Mouse (Mus musculus) heart, postnatal 0 days (tissue): ENCODE results near the gene Krt23. TPM values are rescaled to one million over a fixed set of nuclear protein-coding genes. Genes with fewer than 3 reads are reported as not detected.
A peak's percentile ranks its signal among the peaks of the same experiment; 100 is the strongest.

Source experiments
- ATAC-seq: fragments of 200-750 bp; cut with Nextera tagmentation; 2 replicates; pipeline ENCODE4 v1.8.0; 2017; ENCODE audit warnings: low read depth, moderate number of reproducible peaks, moderate library complexity; ENCODE audit not compliant: insufficient read depth
- DNase-seq: peaks from one replicate; pipeline ENCODE4 v3.0.0-alpha.2; 2016; ENCODE audit warnings: low spot score
- H3K27ac ChIP-seq: fragments of 300-500 bp; sonication (generic); 2 replicates; pipeline ENCODE4 v1.5.1; 2014; ENCODE audit warnings: low read depth, mild to moderate bottlenecking
- H3K27me3 ChIP-seq: fragments of 300-500 bp; sonication (generic); 2 replicates; pipeline ENCODE4 v1.6.1; 2014; ENCODE audit warnings: low read length, mixed read lengths; ENCODE audit not compliant: control insufficient read depth, insufficient read depth
- H3K36me3 ChIP-seq: fragments of 300-500 bp; sonication (generic); replicated peaks from 2 replicates; pipeline ENCODE4 v1.6.1; 2014; ENCODE audit warnings: low read length, mixed read lengths; ENCODE audit not compliant: control insufficient read depth, insufficient read depth
- H3K4me1 ChIP-seq: fragments of 300-500 bp; sonication (generic); 2 replicates; pipeline ENCODE4 v1.6.1; 2014; ENCODE audit warnings: antibody characterized with exemption; ENCODE audit not compliant: control insufficient read depth, insufficient read depth
- H3K4me2 ChIP-seq: fragments of 300-500 bp; sonication (generic); 2 replicates; pipeline ENCODE4 v1.6.1; 2014; ENCODE audit warnings: low read depth, mild to moderate bottlenecking, low read length, moderate library complexity
- H3K4me3 ChIP-seq: fragments of 300-500 bp; sonication (generic); 2 replicates; pipeline ENCODE4 v1.5.1; 2014; ENCODE audit warnings: low read depth, low read length
- H3K9ac ChIP-seq: fragments of 300-500 bp; sonication (generic); replicated peaks from 2 replicates; pipeline ENCODE4 v1.6.1; 2014; ENCODE audit warnings: low read depth, low read length, mixed read lengths
- H3K9me3 ChIP-seq: fragments of 300-500 bp; sonication (generic); replicated peaks from 2 replicates; pipeline ENCODE4 v1.6.1; 2016; ENCODE audit warnings: low read length; ENCODE audit not compliant: control insufficient read depth
- CTCF ChIP-seq: IDR thresholded peaks from 2 replicates; pipeline ENCODE4 v1.5.1; 2016; ENCODE audit warnings: antibody characterized with exemption, control low read depth, low read depth
- EP300 ChIP-seq: IDR thresholded peaks from 2 replicates; pipeline ENCODE4 v1.6.1; 2016; ENCODE audit warnings: antibody characterized with exemption, low read depth
- WGBS: fragments of 180-500 bp; shearing (Covaris S2); extraction: QIAGEN DNeasy Blood & Tissue Kit; methylation state at CpG from one replicate; pipeline ENCODE4 v1.1.7; 2014; 5-methylcytosine and 5-hydroxymethylcytosine counted together
- polyA plus RNA-seq: library from polyadenylated mRNA; unstranded; fragments of >200 nt; fragmentation: Nextera tagmentation; extraction: Ambion mirVana; gene quantifications from 2 replicates; pipeline ENCODE4 v1.2.1, GENCODE M21; 2015
- total RNA-seq: library from RNA; depleted of rRNA; stranded (reverse); fragments of >200 nt; gene quantifications from 2 replicates; pipeline ENCODE4 v1.2.3, GENCODE M21; 2014; ENCODE audit warnings: low replicate concordance; rRNA removed

Krt23 gene
- total and polyA plus RNA-seq, 2 experiments from 2014 or later: 0.07 TPM; not detected in 1

DNA sequence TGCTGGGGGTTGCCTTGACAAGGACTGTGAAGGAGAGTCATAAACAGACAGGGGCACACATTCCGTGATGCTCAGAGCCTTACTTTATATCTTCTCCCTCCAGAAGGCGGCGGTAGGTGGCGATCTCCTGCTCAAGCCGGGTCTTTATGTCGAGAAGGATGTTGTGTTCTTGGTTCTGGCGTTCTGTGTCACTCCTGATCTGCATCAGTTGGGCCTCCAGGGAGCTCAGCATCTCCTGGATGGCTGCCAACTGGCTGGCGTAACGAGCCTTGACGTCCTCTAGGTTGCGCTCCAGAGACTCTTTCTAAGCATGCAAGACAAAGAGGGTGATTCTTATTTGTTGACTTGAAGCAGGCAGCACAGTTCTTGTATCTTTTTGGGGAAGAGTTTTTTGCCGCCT is 62.3 kb downstream of the Krt23 start:
- ATAC-seq: no peak
- H3K4me2 ChIP-seq: no peak overlapping the region
- no peak overlapping the region for H3K9ac ChIP-seq
- no peak overlapping the region for H3K4me3 ChIP-seq
- no peaks in the 10 kb centered on the region for H3K36me3 ChIP-seq
- no peak overlapping the region for H3K27ac ChIP-seq
- H3K9me3 ChIP-seq: no peaks in the 10 kb centered on the region
- DNase-seq: peak; percentile 29
- WGBS: 37% methylated on average over 12 of the region's 12 CpGs
- TF ChIP-seq EP300: no peak
- no peak for TF ChIP-seq CTCF
- no peaks in the 10 kb centered on the region for H3K4me1 ChIP-seq
- no peaks in the 10 kb centered on the region for H3K27me3 ChIP-seq

Other genes starting within 250 kb of the Krt23 start
Only the 30 nearest of the 31 such genes appear.
- not detected in 2 replicates for gene Krt24, start 207.9 kb downstream of the Krt23 start, total RNA-seq
- not detected in 2 replicates for gene Krt24, start 207.9 kb downstream of the Krt23 start, polyA plus RNA-seq
- not detected in 2 replicates for gene Krt25, start 170.2 kb downstream of the Krt23 start, total RNA-seq
- 0.07 and 0.12 TPM in 2 replicates for gene Krt25, start 170.2 kb downstream of the Krt23 start, polyA plus RNA-seq
- gene Krt26, start 155.2 kb downstream of the Krt23 start, total RNA-seq: not detected in 2 replicates
- gene Krt26, start 155.2 kb downstream of the Krt23 start, polyA plus RNA-seq: not detected in 2 replicates
- not detected in 2 replicates for gene Krt27, start 142.0 kb downstream of the Krt23 start, total RNA-seq
- gene Krt27, start 142.0 kb downstream of the Krt23 start, polyA plus RNA-seq: not detected in 2 replicates
- 3.1 TPM in 1 of 2 replicates, not detected in the other for gene Krt28, start 118.2 kb downstream of the Krt23 start, total RNA-seq
- gene Krt28, start 118.2 kb downstream of the Krt23 start, polyA plus RNA-seq: 0.10 and 0.14 TPM in 2 replicates
- gene Krt10, start 103.8 kb downstream of the Krt23 start, total RNA-seq: 0.31 and 0.84 TPM in 2 replicates
- gene Krt10, start 103.8 kb downstream of the Krt23 start, polyA plus RNA-seq: 20.4 and 22.6 TPM in 2 replicates
- not detected in 2 replicates for gene Krt12, start 70.9 kb downstream of the Krt23 start, total RNA-seq
- gene Krt12, start 70.9 kb downstream of the Krt23 start, polyA plus RNA-seq: not detected in 2 replicates
- not detected in 2 replicates for gene Krt20, start 55.0 kb downstream of the Krt23 start, total RNA-seq
- 0.26 and 0.38 TPM in 2 replicates for gene Krt20, start 55.0 kb downstream of the Krt23 start, polyA plus RNA-seq
- gene Krt39, start 28.2 kb upstream of the Krt23 start, total RNA-seq: not detected in 2 replicates
- not detected in 2 replicates for gene Krt39, start 28.2 kb upstream of the Krt23 start, polyA plus RNA-seq
- not detected in 2 replicates for gene Krt40, start 50.0 kb upstream of the Krt23 start, total RNA-seq
- not detected in 2 replicates for gene Krt40, start 50.0 kb upstream of the Krt23 start, polyA plus RNA-seq
- not detected in 2 replicates for gene Krtap3-3, start 57.7 kb upstream of the Krt23 start, total RNA-seq
- gene Krtap3-3, start 57.7 kb upstream of the Krt23 start, polyA plus RNA-seq: not detected in 2 replicates
- gene Krtap3-2, start 63.7 kb upstream of the Krt23 start, total RNA-seq: not detected in 2 replicates
- not detected in 2 replicates for gene Krtap3-2, start 63.7 kb upstream of the Krt23 start, polyA plus RNA-seq
- not detected in 2 replicates for gene Gm11939, start 66.3 kb upstream of the Krt23 start, total RNA-seq
- gene Gm11939, start 66.3 kb upstream of the Krt23 start, polyA plus RNA-seq: not detected in 2 replicates
- gene Krtap3-1, start 73.5 kb upstream of the Krt23 start, total RNA-seq: not detected in 2 replicates
- not detected in 2 replicates for gene Krtap3-1, start 73.5 kb upstream of the Krt23 start, polyA plus RNA-seq
- not detected in 2 replicates for gene Krtap1-5, start 87.9 kb upstream of the Krt23 start, total RNA-seq
- gene Krtap1-5, start 87.9 kb upstream of the Krt23 start, polyA plus RNA-seq: not detected in 2 replicates
- gene Krtap1-4, start 90.5 kb upstream of the Krt23 start, total RNA-seq: not detected in 2 replicates
- not detected in 2 replicates for gene Krtap1-4, start 90.5 kb upstream of the Krt23 start, polyA plus RNA-seq
- not detected in 2 replicates for gene Krtap1-3, start 98.2 kb upstream of the Krt23 start, total RNA-seq
- not detected in 2 replicates for gene Krtap1-3, start 98.2 kb upstream of the Krt23 start, polyA plus RNA-seq
- not detected in 2 replicates for gene Krtap9-3, start 105.0 kb upstream of the Krt23 start, total RNA-seq
- not detected in 2 replicates for gene Krtap9-3, start 105.0 kb upstream of the Krt23 start, polyA plus RNA-seq
- not detected in 2 replicates for gene Gm11938, start 110.2 kb upstream of the Krt23 start, total RNA-seq
- not detected in 2 replicates for gene Gm11938, start 110.2 kb upstream of the Krt23 start, polyA plus RNA-seq
- not detected in 2 replicates for gene Gm11937, start 117.1 kb upstream of the Krt23 start, total RNA-seq
- not detected in 2 replicates for gene Gm11937, start 117.1 kb upstream of the Krt23 start, polyA plus RNA-seq
- gene Krtap2-4, start 121.7 kb upstream of the Krt23 start, total RNA-seq: not detected in 2 replicates
- not detected in 2 replicates for gene Krtap2-4, start 121.7 kb upstream of the Krt23 start, polyA plus RNA-seq
- not detected in 2 replicates for gene Gm11562, start 127.3 kb upstream of the Krt23 start, total RNA-seq
- gene Gm11562, start 127.3 kb upstream of the Krt23 start, polyA plus RNA-seq: not detected in 2 replicates
- not detected in 2 replicates for gene Krtap4-1, start 135.1 kb upstream of the Krt23 start, total RNA-seq
- not detected in 2 replicates for gene Krtap4-1, start 135.1 kb upstream of the Krt23 start, polyA plus RNA-seq
- not detected in 2 replicates for gene Krtap4-2, start 141.9 kb upstream of the Krt23 start, total RNA-seq
- gene Krtap4-2, start 141.9 kb upstream of the Krt23 start, polyA plus RNA-seq: not detected in 2 replicates
- gene Krtap4-7, start 151.0 kb upstream of the Krt23 start, total RNA-seq: not detected in 2 replicates
- gene Krtap4-7, start 151.0 kb upstream of the Krt23 start, polyA plus RNA-seq: not detected in 2 replicates
- not detected in 2 replicates for gene Gm11555, start 157.1 kb upstream of the Krt23 start, total RNA-seq
- not detected in 2 replicates for gene Gm11555, start 157.1 kb upstream of the Krt23 start, polyA plus RNA-seq
- not detected in 2 replicates for gene Gm11563, start 165.8 kb upstream of the Krt23 start, total RNA-seq
- gene Gm11563, start 165.8 kb upstream of the Krt23 start, polyA plus RNA-seq: not detected in 2 replicates
- gene Krtap4-6, start 172.8 kb upstream of the Krt23 start, total RNA-seq: not detected in 2 replicates
- gene Krtap4-6, start 172.8 kb upstream of the Krt23 start, polyA plus RNA-seq: not detected in 2 replicates
- gene Gm14190, start 197.6 kb upstream of the Krt23 start, total RNA-seq: not detected in 2 replicates
- gene Gm14190, start 197.6 kb upstream of the Krt23 start, polyA plus RNA-seq: not detected in 2 replicates
- not detected in 2 replicates for gene Gm14180, start 241.2 kb upstream of the Krt23 start, total RNA-seq
- gene Gm14180, start 241.2 kb upstream of the Krt23 start, polyA plus RNA-seq: not detected in 2 replicates